ENCODE assay signal across 11 mouse cellular contexts in the genomic region with DNA sequence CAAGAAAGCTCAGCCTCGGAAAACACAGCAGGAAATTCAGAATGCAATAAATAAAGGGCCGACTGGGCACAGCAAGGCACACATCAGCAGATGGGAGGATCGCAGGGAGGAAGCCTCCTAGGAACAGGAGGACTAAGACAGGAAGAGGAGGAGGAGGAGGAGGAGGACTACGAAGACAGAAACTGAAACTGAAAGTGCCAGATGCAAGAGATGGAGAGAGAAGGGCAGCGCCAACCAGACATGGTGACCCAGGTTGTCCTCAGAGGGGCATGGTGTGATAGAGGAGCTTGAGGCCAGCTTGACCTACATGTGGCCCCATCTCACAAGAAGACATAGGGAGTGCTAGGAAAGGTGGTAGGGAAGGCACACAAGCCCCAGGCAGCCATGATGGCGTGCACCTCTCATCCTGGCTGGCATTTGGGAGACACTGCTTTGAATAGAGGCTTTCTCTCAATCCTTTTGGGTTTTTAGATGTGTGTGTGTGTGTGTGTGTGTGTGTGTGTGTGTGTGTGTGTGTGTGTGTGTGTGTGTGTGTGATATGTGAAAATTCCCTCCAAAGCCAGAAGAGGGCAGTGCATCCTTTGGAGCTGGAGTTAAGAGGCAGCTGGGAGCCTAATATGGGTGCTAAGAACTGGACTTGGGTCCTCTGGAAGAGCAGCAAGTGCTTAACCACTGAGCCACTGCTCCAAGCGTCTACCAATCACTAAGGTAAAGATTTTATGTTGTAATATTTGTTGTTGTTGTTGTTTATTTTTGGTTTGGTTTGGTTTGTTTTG. TPM values are rescaled to one million over a fixed set of nuclear protein-coding genes. Genes with fewer than 3 reads are reported as not detected.
A peak's percentile ranks its signal among the peaks of the same experiment; 100 is the strongest.
DNase-seq lines count a peak whose midpoint lies in the region; ATAC-seq lines count a peak whose summit lies in the region.
"Had no signal": no experiment of that assay in that cellular context is flagged by ENCODE, and none has a peak within 500 bp of the region (broad histone marks: within the 10 kb centered on the region; RNA-seq: fewer than 3 reads in every experiment).

No protein-coding gene starts in this region.

- no peaks in the 10 kb centered on the region for H3K36me3 ChIP-seq in hindbrain, embryonic 13.5 days
- H3K36me3 ChIP-seq in hindbrain, embryonic 12.5 days, result no peaks in the 10 kb centered on the region
- no peaks in the 10 kb centered on the region for H3K36me3 ChIP-seq in midbrain, embryonic 16.5 days (ENCODE audit: control insufficient read depth, insufficient read depth, low read length)
- H3K36me3 ChIP-seq in midbrain, embryonic 10.5 days, result no peaks in the 10 kb centered on the region
- no peaks in the 10 kb centered on the region for H3K36me3 ChIP-seq in neural tube, embryonic 13.5 days
- H3K36me3 ChIP-seq: limb, embryonic 12.5 days had no signal

- no peaks in the 10 kb centered on the region for H3K27me3 ChIP-seq in hindbrain, embryonic 13.5 days
- H3K27me3 ChIP-seq in hindbrain, embryonic 12.5 days, result no peaks in the 10 kb centered on the region
- H3K27me3 ChIP-seq in midbrain, embryonic 16.5 days (ENCODE audit: control insufficient read depth, insufficient read depth, low read depth, low read length), result no peaks in the 10 kb centered on the region
- H3K27me3 ChIP-seq in midbrain, embryonic 10.5 days (ENCODE audit: low read depth, poor library complexity, severe bottlenecking), result no peaks in the 10 kb centered on the region
- no peaks in the 10 kb centered on the region for H3K27me3 ChIP-seq in neural tube, embryonic 13.5 days
- H3K27me3 ChIP-seq: limb, embryonic 12.5 days had no signal

- H3K4me3 ChIP-seq in hindbrain, embryonic 13.5 days, result no peak overlapping the region
- no peak overlapping the region for H3K4me3 ChIP-seq in hindbrain, embryonic 12.5 days
- H3K4me3 ChIP-seq in midbrain, embryonic 16.5 days (ENCODE audit: low read depth, low read length), result no peak overlapping the region
- H3K4me3 ChIP-seq in midbrain, embryonic 10.5 days, result no peak overlapping the region
- no peak overlapping the region for H3K4me3 ChIP-seq in neural tube, embryonic 13.5 days
- H3K4me3 ChIP-seq: limb, embryonic 12.5 days had no signal

- DNase-seq in midbrain, embryonic 10.5 days (ENCODE audit: low spot score), result no peak
- DNase-seq in induced T-regulatory cell, adult 2 months (ENCODE audit: low read depth), result peak; percentile 59
- no peak for DNase-seq in adrenal gland, adult 18-20 months (ENCODE audit: low spot score in 2 of 2)
- no peak for DNase-seq in frontal cortex, postnatal 14 days (ENCODE audit: low spot score in 2 of 2)
- DNase-seq: cerebellum, postnatal 14 days had no signal

- WGBS in hindbrain, embryonic 13.5 days, result 82% methylated on average over 7 of the region's 7 CpGs
- WGBS in hindbrain, embryonic 12.5 days, result 83% methylated on average over 7 of the region's 7 CpGs
- WGBS in midbrain, embryonic 16.5 days, result 76% methylated on average over 7 of the region's 7 CpGs
- WGBS in midbrain, embryonic 10.5 days, result 80% methylated on average over 7 of the region's 7 CpGs
- 71% methylated on average over 7 of the region's 7 CpGs for WGBS in neural tube, embryonic 13.5 days

- no peak overlapping the region for H3K4me2 ChIP-seq in hindbrain, embryonic 13.5 days
- H3K4me2 ChIP-seq in hindbrain, embryonic 12.5 days (replicated peaks), result no peak overlapping the region
- no peak overlapping the region for H3K4me2 ChIP-seq in midbrain, embryonic 16.5 days (ENCODE audit: low read length)
- H3K4me2 ChIP-seq in neural tube, embryonic 13.5 days, result no peak overlapping the region
- H3K4me2 ChIP-seq: limb, embryonic 12.5 days had no signal

- peak overlapping the region; percentile 44; the same call in 1 of the 2 replicates for H3K27ac ChIP-seq in hindbrain, embryonic 13.5 days
- H3K27ac ChIP-seq in hindbrain, embryonic 12.5 days, result no peak overlapping the region
- H3K27ac ChIP-seq in midbrain, embryonic 16.5 days (ENCODE audit: low read length), result 0 out of 2 replicates have a peak overlapping the region, but pooled peaks have one; percentile 51
- H3K27ac ChIP-seq in midbrain, embryonic 10.5 days (replicated peaks), result no peak overlapping the region
- H3K27ac ChIP-seq in neural tube, embryonic 13.5 days (replicated peaks), result peak overlapping the region; percentile 52; the same call in 1 of the 2 replicates
- H3K27ac ChIP-seq: limb, embryonic 12.5 days had no signal

- H3K4me1 ChIP-seq in hindbrain, embryonic 13.5 days (replicated peaks), result 0 out of 2 replicates have a peak, but pooled peaks cover 4% of the 10 kb centered on the region
- H3K4me1 ChIP-seq in hindbrain, embryonic 12.5 days, result 0 out of 2 replicates have a peak, but pooled peaks cover 2% of the 10 kb centered on the region
- peaks cover 2% of the 10 kb centered on the region; the same call in 1 of the 2 replicates for H3K4me1 ChIP-seq in midbrain, embryonic 16.5 days (ENCODE audit: control insufficient read depth, insufficient read depth, low read length)
- no peaks in the 10 kb centered on the region for H3K4me1 ChIP-seq in midbrain, embryonic 10.5 days
- peaks cover 8% of the 10 kb centered on the region; the same call in 1 of the 2 replicates for H3K4me1 ChIP-seq in neural tube, embryonic 13.5 days (replicated peaks)
- H3K4me1 ChIP-seq: limb, embryonic 12.5 days had no signal

- no peaks in the 10 kb centered on the region for H3K9me3 ChIP-seq in hindbrain, embryonic 13.5 days
- H3K9me3 ChIP-seq in hindbrain, embryonic 12.5 days (replicated peaks), result no peaks in the 10 kb centered on the region
- H3K9me3 ChIP-seq in midbrain, embryonic 16.5 days (replicated peaks; ENCODE audit: control insufficient read depth, low read length, poor library complexity, severe bottlenecking), result no peaks in the 10 kb centered on the region
- no peaks in the 10 kb centered on the region for H3K9me3 ChIP-seq in midbrain, embryonic 10.5 days (replicated peaks)
- H3K9me3 ChIP-seq in neural tube, embryonic 13.5 days, result no peaks in the 10 kb centered on the region
- H3K9me3 ChIP-seq: limb, embryonic 12.5 days had no signal

- no peak overlapping the region for H3K9ac ChIP-seq in hindbrain, embryonic 13.5 days
- H3K9ac ChIP-seq in hindbrain, embryonic 12.5 days, result no peak overlapping the region
- H3K9ac ChIP-seq in midbrain, embryonic 16.5 days (ENCODE audit: low read depth, low read length), result no peak overlapping the region
- no peak overlapping the region for H3K9ac ChIP-seq in neural tube, embryonic 13.5 days
- H3K9ac ChIP-seq: limb, embryonic 12.5 days had no signal

- no peak for ATAC-seq in hindbrain, embryonic 13.5 days (ENCODE audit: low FRiP score)
- ATAC-seq in hindbrain, embryonic 12.5 days (ENCODE audit: low FRiP score), result no peak
- ATAC-seq in midbrain, embryonic 16.5 days, result no peak
- ATAC-seq in neural tube, embryonic 13.5 days (ENCODE audit: low read depth), result no peak

RNA-seq across cellular contexts. Expression of gene Eif5, which starts 22.8 kb away (rescaled TPM):
- 630 TPM in 2 replicates for polyA plus RNA-seq in hindbrain, embryonic 13.5 days (2015; fragmentation: Nextera tagmentation; extraction: Ambion mirVana)
- polyA plus RNA-seq in hindbrain, embryonic 12.5 days (2016; fragmentation: Nextera tagmentation; extraction: Ambion mirVana), result 662 and 672 TPM in 2 replicates
- 502 and 561 TPM in 2 replicates for polyA plus RNA-seq in midbrain, embryonic 16.5 days (2015; fragmentation: Nextera tagmentation; extraction: Ambion mirVana)
- 713 and 786 TPM in 2 replicates for polyA plus RNA-seq in midbrain, embryonic 10.5 days (2016; fragmentation: Nextera tagmentation; extraction: Ambion mirVana)
- 552 and 587 TPM in 2 replicates for polyA plus RNA-seq in neural tube, embryonic 13.5 days (2015; fragmentation: Nextera tagmentation; extraction: Ambion mirVana)
- 100 to 1,000 TPM; 393 to 425 TPM for total RNA-seq in adrenal gland, adult 18-20 months (2021)

RNA-seq across cellular contexts. Expression of gene Gm266, which starts 29.4 kb away (rescaled TPM):
- 1.7 and 2.0 TPM in 2 replicates for polyA plus RNA-seq in hindbrain, embryonic 13.5 days (2015; fragmentation: Nextera tagmentation; extraction: Ambion mirVana)
- 9.4 and 14.3 TPM in 2 replicates for polyA plus RNA-seq in hindbrain, embryonic 12.5 days (2016; fragmentation: Nextera tagmentation; extraction: Ambion mirVana)
- 1.0 and 3.1 TPM in 2 replicates for polyA plus RNA-seq in midbrain, embryonic 16.5 days (2015; fragmentation: Nextera tagmentation; extraction: Ambion mirVana)
- 7.8 and 10.4 TPM in 2 replicates for polyA plus RNA-seq in midbrain, embryonic 10.5 days (2016; fragmentation: Nextera tagmentation; extraction: Ambion mirVana)
- polyA plus RNA-seq in neural tube, embryonic 13.5 days (2015; fragmentation: Nextera tagmentation; extraction: Ambion mirVana), result 1.6 TPM in 2 replicates
- total RNA-seq in adrenal gland, adult 18-20 months (2021), result not detected
- total RNA-seq: adrenal gland, postnatal 14 days had no signal

RNA-seq across cellular contexts. Expression of gene Mark3, which starts 59.3 kb away (rescaled TPM):
- polyA plus RNA-seq in hindbrain, embryonic 13.5 days (2015; fragmentation: Nextera tagmentation; extraction: Ambion mirVana), result 50.6 and 50.9 TPM in 2 replicates
- polyA plus RNA-seq in hindbrain, embryonic 12.5 days (2016; fragmentation: Nextera tagmentation; extraction: Ambion mirVana), result 80.7 and 82.0 TPM in 2 replicates
- polyA plus RNA-seq in midbrain, embryonic 16.5 days (2015; fragmentation: Nextera tagmentation; extraction: Ambion mirVana), result 39.9 and 45.5 TPM in 2 replicates
- polyA plus RNA-seq in midbrain, embryonic 10.5 days (2016; fragmentation: Nextera tagmentation; extraction: Ambion mirVana), result 44.2 and 47.4 TPM in 2 replicates
- polyA plus RNA-seq in neural tube, embryonic 13.5 days (2015; fragmentation: Nextera tagmentation; extraction: Ambion mirVana), result 53.1 and 61.5 TPM in 2 replicates
- total RNA-seq in adrenal gland, adult 18-20 months (2021), result 10 to 100 TPM; 75.0 to 88.1 TPM

Comparison
In these comparisons a context has a peak if more than half of its experiments do, and no peak if none do; other contexts are left out.
1. H3K27ac ChIP-seq: peak in hindbrain, embryonic 13.5 days (single experiment), midbrain, embryonic 16.5 days (single experiment) and neural tube, embryonic 13.5 days (single experiment); none in hindbrain, embryonic 12.5 days (single experiment) and midbrain, embryonic 10.5 days (single experiment).